Mouse (Mus musculus): ENCODE results near the gene Tcp1. TPM values are rescaled to one million over a fixed set of nuclear protein-coding genes. Genes with fewer than 3 reads are reported as not detected.

Gene Tcp1
- 209 TPM for polyA plus RNA-seq (2014; fragmentation: Illumina TruSeq; extraction: RNeasy Lipid Tissue Mini Kit (QIAGEN cat#74804); ENCODE audit: low read depth, low replicate concordance)

GRCm38 (mm10) chr17:12915488-12915880 is at the start of gene Tcp1:
Tcp1 (plus strand) TSS chr17:12915701.

GRCm38 (mm10) chr17:12868043-12868442 is 47.5 kb upstream of the Tcp1 start, which contains the start of gene Mas1:
Mas1 (minus strand) TSS chr17:12868143.

GRCm38 (mm10) chr17:12875734-12876133 is 39.8 kb upstream of the Tcp1 start, which contains the start of gene Mrgprh:
Mrgprh (plus strand) TSS chr17:12876034.

GRCm38 (mm10) chr17:12909361-12910280 is 5.9 kb upstream of the Tcp1 start, which contains the start of gene Pnldc1:
Pnldc1 (minus strand) TSS chr17:12910230.

GRCm38 (mm10) chr17:12915881-12916583 is 531 bp downstream of the Tcp1 start, which contains the start of gene Mrpl18:
Mrpl18 (minus strand) TSS chr17:12916345.

GRCm38 (mm10) chr17:12940151-12940805 is 24.8 kb downstream of the Tcp1 start, which contains the start of gene Acat3:
Acat3 (minus strand) TSS chr17:12940600.

GRCm38 (mm10) chr17:12960331-12960873 is 44.9 kb downstream of the Tcp1 start, which contains the start of gene Acat2:
Acat2 (minus strand) TSS chr17:12960747.

Other genes with a start within 250 kb of the Tcp1 start
- 160 TPM for gene Slc22a1, start 239.9 kb upstream of the Tcp1 start, polyA plus RNA-seq (2014; fragmentation: Illumina TruSeq; extraction: RNeasy Lipid Tissue Mini Kit (QIAGEN cat#74804); ENCODE audit: low read depth, low replicate concordance)
- 3.4 TPM for gene Igf2r, start 146.0 kb upstream of the Tcp1 start, polyA plus RNA-seq (2014; fragmentation: Illumina TruSeq; extraction: RNeasy Lipid Tissue Mini Kit (QIAGEN cat#74804); ENCODE audit: low read depth, low replicate concordance)
- gene Mas1, start 47.6 kb upstream of the Tcp1 start, polyA plus RNA-seq (2014; fragmentation: Illumina TruSeq; extraction: RNeasy Lipid Tissue Mini Kit (QIAGEN cat#74804); ENCODE audit: low read depth, low replicate concordance) = not detected
- gene Mrgprh, start 39.7 kb upstream of the Tcp1 start, polyA plus RNA-seq (2014; fragmentation: Illumina TruSeq; extraction: RNeasy Lipid Tissue Mini Kit (QIAGEN cat#74804); ENCODE audit: low read depth, low replicate concordance) = not detected
- gene Pnldc1, start 5.5 kb upstream of the Tcp1 start, polyA plus RNA-seq (2014; fragmentation: Illumina TruSeq; extraction: RNeasy Lipid Tissue Mini Kit (QIAGEN cat#74804); ENCODE audit: low read depth, low replicate concordance) = not detected
- 88.3 TPM for gene Mrpl18, start 644 bp downstream of the Tcp1 start, polyA plus RNA-seq (2014; fragmentation: Illumina TruSeq; extraction: RNeasy Lipid Tissue Mini Kit (QIAGEN cat#74804); ENCODE audit: low read depth, low replicate concordance)
- 353 TPM for gene Acat3, start 24.9 kb downstream of the Tcp1 start, polyA plus RNA-seq (2014; fragmentation: Illumina TruSeq; extraction: RNeasy Lipid Tissue Mini Kit (QIAGEN cat#74804); ENCODE audit: low read depth, low replicate concordance)
- gene Acat2, start 45.0 kb downstream of the Tcp1 start, polyA plus RNA-seq (2014; fragmentation: Illumina TruSeq; extraction: RNeasy Lipid Tissue Mini Kit (QIAGEN cat#74804); ENCODE audit: low read depth, low replicate concordance) = 81.3 TPM
- 55.4 TPM for gene Wtap, start 78.5 kb downstream of the Tcp1 start, polyA plus RNA-seq (2014; fragmentation: Illumina TruSeq; extraction: RNeasy Lipid Tissue Mini Kit (QIAGEN cat#74804); ENCODE audit: low read depth, low replicate concordance)
- 170 TPM for gene Sod2, start 91.1 kb downstream of the Tcp1 start, polyA plus RNA-seq (2014; fragmentation: Illumina TruSeq; extraction: RNeasy Lipid Tissue Mini Kit (QIAGEN cat#74804); ENCODE audit: low read depth, low replicate concordance)
- gene Gpr31b, start 136.6 kb downstream of the Tcp1 start, polyA plus RNA-seq (2014; fragmentation: Illumina TruSeq; extraction: RNeasy Lipid Tissue Mini Kit (QIAGEN cat#74804); ENCODE audit: low read depth, low replicate concordance) = not detected
- gene Tcp10b, start 145.4 kb downstream of the Tcp1 start, polyA plus RNA-seq (2014; fragmentation: Illumina TruSeq; extraction: RNeasy Lipid Tissue Mini Kit (QIAGEN cat#74804); ENCODE audit: low read depth, low replicate concordance) = 0.26 TPM
- gene Unc93a, start 216.1 kb downstream of the Tcp1 start, polyA plus RNA-seq (2014; fragmentation: Illumina TruSeq; extraction: RNeasy Lipid Tissue Mini Kit (QIAGEN cat#74804); ENCODE audit: low read depth, low replicate concordance) = not detected